Mouse (Mus musculus) neutrophil, adult 5-6 weeks (primary cell): ENCODE results near the gene Tas2r135. TPM values are rescaled to one million over a fixed set of nuclear protein-coding genes. Genes with fewer than 3 reads are reported as not detected.

Source experiments
- ATAC-seq: fragments of 151-379, 151-347 bp; 2 replicates; pipeline ENCODE4 v1.8.0; 2017; ENCODE audit warnings: mild to moderate bottlenecking, moderate TSS enrichment; ENCODE audit not compliant: insufficient number of reproducible peaks, poor library complexity, low FRiP score, severe bottlenecking; ENCODE audit errors: extremely low read depth
- total RNA-seq: library from RNA; stranded (forward); fragments of 200-1000 nt; gene quantifications from 2 replicates; pipeline ENCODE4 v1.2.3, GENCODE M21; 2017

Tas2r135 gene
- total RNA-seq, 1 experiment from 2014 or later = 12.2 TPM

DNA sequence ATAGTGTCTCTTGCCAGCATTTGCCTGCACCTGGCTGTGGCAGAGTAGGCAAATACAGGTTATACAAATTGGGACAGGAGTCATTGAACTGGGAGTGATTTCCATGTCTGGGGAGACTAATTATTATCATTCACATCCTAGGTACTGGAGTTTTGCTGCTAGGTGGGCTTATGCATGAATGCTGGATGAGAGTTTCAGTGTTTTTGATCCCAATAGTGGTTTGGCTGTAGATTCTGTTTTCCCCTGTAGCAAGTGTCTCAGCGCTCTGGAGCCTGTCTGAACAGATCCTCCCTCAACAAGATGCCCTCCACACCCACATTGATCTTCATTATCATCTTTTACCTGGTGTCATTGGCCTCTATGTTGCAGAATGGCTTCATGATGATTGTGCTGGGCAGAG, 5.3 kb upstream of the Tas2r135 start, which contains the start of gene Tas2r143:
Tas2r143 (plus strand) TSS at position 301 of the 400 bp plus-strand sequence.
- no peak for ATAC-seq

DNA sequence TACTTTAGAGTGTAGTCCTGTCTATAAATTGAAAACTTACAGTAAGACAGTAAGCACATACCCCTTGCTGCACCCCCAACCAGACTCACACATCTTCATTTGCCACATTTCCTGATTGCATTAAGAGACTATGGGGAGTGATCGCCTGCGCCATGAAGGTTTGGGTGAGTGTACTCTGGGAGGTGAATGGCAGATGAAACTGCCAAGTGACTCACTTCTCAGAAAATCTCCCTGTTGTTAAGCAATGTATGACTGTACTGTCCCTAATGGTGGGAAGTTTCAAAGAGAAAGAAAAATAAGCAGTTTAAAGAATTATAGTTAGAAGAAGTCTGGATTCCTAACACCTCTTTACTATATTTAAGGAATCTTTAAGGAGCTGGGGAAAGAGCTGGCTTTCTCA, 14.2 kb downstream of the Tas2r135 start:
- peak; percentile 52; the same call in 1 of the 2 replicates for ATAC-seq

DNA sequence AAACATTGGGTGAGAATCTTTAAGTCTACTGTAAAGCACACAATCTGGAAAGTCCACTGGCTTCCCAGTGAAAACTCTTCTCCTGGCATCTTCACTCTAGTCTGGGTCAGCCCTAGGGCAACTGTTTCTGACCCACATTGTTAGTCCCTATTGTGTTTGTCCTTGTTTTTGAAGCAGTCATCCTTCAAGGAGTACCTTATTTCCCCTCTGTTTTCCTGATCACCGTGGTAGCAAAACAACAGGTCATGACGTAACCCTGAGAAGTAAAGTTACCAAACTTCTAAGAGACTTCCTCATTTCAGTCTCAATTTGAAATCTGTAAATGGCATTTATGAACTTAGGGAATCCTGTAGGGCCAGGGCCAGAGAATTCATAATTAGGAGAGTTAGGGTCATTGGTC, 16.2 kb downstream of the Tas2r135 start:
- peak; percentile 93 for ATAC-seq

- ATAC-seq = no peak
Observed at GRCm38 (mm10) chr6:42424472-42424871, 19.2 kb downstream of the Tas2r135 start.

DNA sequence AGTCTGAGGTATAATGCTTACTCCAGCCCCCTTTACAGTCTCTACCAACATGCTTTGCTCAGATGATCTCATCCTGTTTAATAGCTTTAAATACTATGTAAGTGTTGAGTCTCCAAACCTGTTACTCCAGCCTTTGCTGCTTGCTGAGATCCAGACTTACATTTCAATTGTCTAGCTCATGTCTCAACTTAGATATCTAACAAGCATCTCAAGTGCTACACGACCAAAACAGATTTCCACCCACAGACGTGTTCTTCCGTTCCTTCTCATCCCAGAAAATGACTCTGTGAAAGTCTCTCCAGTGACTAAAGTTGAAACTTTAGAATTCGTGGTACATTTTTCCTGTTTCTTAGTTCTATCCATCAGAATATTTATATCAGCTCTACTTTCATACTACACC, 21.1 kb downstream of the Tas2r135 start:
- ATAC-seq = no peak

DNA sequence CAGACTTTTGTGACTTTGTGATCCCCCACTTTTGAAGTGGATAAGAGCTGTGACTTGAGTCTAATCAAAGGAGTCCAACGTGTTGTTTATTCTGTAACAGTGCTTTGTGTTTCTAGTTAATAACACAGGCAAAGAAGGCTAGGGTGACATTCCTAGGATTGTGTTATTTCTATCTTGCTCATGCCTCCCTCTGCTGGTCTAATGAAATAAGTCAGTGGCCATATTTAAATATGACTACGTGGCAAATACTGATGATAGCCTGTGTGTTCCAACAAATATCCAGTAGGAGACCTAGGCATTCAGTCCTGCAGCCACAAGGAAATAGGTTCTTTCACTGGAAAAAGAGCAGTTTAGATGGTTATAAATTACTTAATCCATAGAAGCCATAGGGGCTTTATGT, 28.3 kb downstream of the Tas2r135 start:
- peak; percentile 73; the same call in 1 of the 2 replicates for ATAC-seq

GRCm38 (mm10) chr6:42434446-42434845, 29.2 kb downstream of the Tas2r135 start, which contains the start of gene Tas2r126:
Gene Tas2r126, plus strand, starts transcription at chr6:42434535.
- no peak for ATAC-seq

DNA sequence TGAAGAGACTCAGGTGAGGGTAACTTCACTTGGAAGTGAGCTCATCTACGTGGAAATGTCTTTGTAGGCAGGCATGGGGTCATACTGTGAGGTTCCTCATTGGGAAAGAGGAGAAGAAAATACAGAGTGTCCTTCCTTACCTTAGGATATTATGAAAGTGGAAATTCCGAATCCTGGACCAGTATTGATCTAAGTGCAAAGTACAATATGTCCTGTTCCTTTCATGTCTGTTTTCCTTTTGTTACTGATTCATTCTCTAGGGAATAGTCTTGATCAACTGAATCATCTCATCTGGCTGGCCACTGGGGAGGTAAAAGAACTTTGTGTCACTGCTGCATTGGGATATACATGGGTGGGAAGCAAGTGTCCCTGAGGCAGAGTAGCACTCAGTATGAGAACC, 30.3 kb downstream of the Tas2r135 start:
- no peak for ATAC-seq

- no peak for ATAC-seq
Observed at GRCm38 (mm10) chr6:42441395-42441794, 36.2 kb downstream of the Tas2r135 start.

- ATAC-seq = no peak
Observed at GRCm38 (mm10) chr6:42444491-42444890, 39.3 kb downstream of the Tas2r135 start.

GRCm38 (mm10) chr6:42447381-42447780, 42.1 kb downstream of the Tas2r135 start:
- ATAC-seq = no peak

Other genes with a start within 250 kb of the Tas2r135 start
- gene Tas2r144, start 190.1 kb upstream of the Tas2r135 start, total RNA-seq = not detected in 2 replicates
- gene Gstk1, start 159.5 kb upstream of the Tas2r135 start, total RNA-seq = 3.9 and 4.2 TPM in 2 replicates
- gene Tmem139, start 143.5 kb upstream of the Tas2r135 start, total RNA-seq = not detected in 2 replicates
- 69.6 and 74.8 TPM in 2 replicates for gene Casp2, start 140.4 kb upstream of the Tas2r135 start, total RNA-seq
- gene Clcn1, start 118.7 kb upstream of the Tas2r135 start, total RNA-seq = 0.81 and 1.1 TPM in 2 replicates
- gene Fam131b, start 80.8 kb upstream of the Tas2r135 start, total RNA-seq = 0.12 TPM in 1 of 2 replicates, not detected in the other
- 327 and 356 TPM in 2 replicates for gene Zyx, start 55.8 kb upstream of the Tas2r135 start, total RNA-seq
- 1.2 and 2.5 TPM in 2 replicates for gene Epha1, start 32.2 kb upstream of the Tas2r135 start, total RNA-seq
- 7.2 and 12.5 TPM in 2 replicates for gene Tas2r143, start 5.2 kb upstream of the Tas2r135 start, total RNA-seq
- 2.2 and 2.3 TPM in 2 replicates for gene Tas2r126, start 29.1 kb downstream of the Tas2r135 start, total RNA-seq
- 0.58 TPM in 1 of 2 replicates, not detected in the other for gene Olfr458, start 59.8 kb downstream of the Tas2r135 start, total RNA-seq
- gene Olfr457, start 70.9 kb downstream of the Tas2r135 start, total RNA-seq = 0.23 and 0.37 TPM in 2 replicates
- gene Olfr456, start 81.8 kb downstream of the Tas2r135 start, total RNA-seq = not detected in 2 replicates
- gene Olfr455, start 142.2 kb downstream of the Tas2r135 start, total RNA-seq = not detected in 2 replicates
- not detected in 2 replicates for gene Tcaf3, start 192.3 kb downstream of the Tas2r135 start, total RNA-seq
- not detected in 2 replicates for gene Tcaf2, start 239.8 kb downstream of the Tas2r135 start, total RNA-seq